Mouse (Mus musculus): Measurements from ENCODE around the gene Sfxn2.

GRCm38 (mm10) chr19:46537357-46537756, 35.8 kb upstream of the Sfxn2 start:
- TF ChIP-seq GATA1 (IDR thresholded peaks at IDR 0.05; ENCODE audit: borderline replicate concordance, low read length) (no peak), FLI1 (IDR thresholded peaks at IDR 0.05; ENCODE audit: low read length) (no peak)

Data from megakaryocyte, embryonic 14.5 days (primary cell).